Mouse (Mus musculus): ENCODE results near the gene Gpr12. TPM values are rescaled to one million over a fixed set of nuclear protein-coding genes. Genes with fewer than 3 reads are reported as not detected.
A peak's percentile ranks its signal among the peaks of the same experiment; 100 is the strongest.
"Not testable (repeated sequence)": the region's sequence is repeated elsewhere in the genome, so short reads cannot be mapped to it uniquely, and the experiment has no call there.

Gpr12 gene
- total RNA-seq (2021): 10 to 100 TPM; 41.5 to 50.8 TPM
- long read RNA-seq, experiment 1, transcript Gpr12-202 (1 exons, 2,007 nt): major isoform, 9 of 37 reads
- long read RNA-seq, experiment 1, transcript Gpr12-204 (2 exons, 580 nt): minor isoform, 5 of 37 reads
- long read RNA-seq, experiment 1, partial matches to known transcripts: 0 of 37 reads
- long read RNA-seq, experiment 1, other reads (novel, unspliced or antisense): 19 of 37 reads
- long read RNA-seq, experiment 2, transcript Gpr12-202 (1 exons, 2,007 nt): major isoform, 14 of 47 reads
- long read RNA-seq, experiment 2, transcript Gpr12-204 (2 exons, 580 nt): minor isoform, 6 of 47 reads
- long read RNA-seq, experiment 2, partial matches to known transcripts: 0 of 47 reads
- long read RNA-seq, experiment 2, other reads (novel, unspliced or antisense): 24 of 47 reads

GRCm38 (mm10) chr5:146584478-146585306 lies at the start of gene Gpr12:
TSS of gene Gpr12 (minus strand) at chr5:146585239.
- intact Hi-C loops (cut with DNase I): loop anchor here (5.0 kb wide), 3 partner anchors 43 to 88 kb away; no protein-coding TSS in a partner anchor
- peak in 1 of 2 experiments; percentile 52 for DNase-seq (ENCODE audit: low spot score in 2 of 2)

- DNase-seq (ENCODE audit: low spot score in 2 of 2): no peak
- intact Hi-C loops (cut with DNase I): no loop called here
These were observed 46.6 kb upstream of the Gpr12 start for GRCm38 (mm10) chr5:146631602-146632001.

GRCm38 (mm10) chr5:146630961-146631360 lies 45.9 kb upstream of the Gpr12 start:
- intact Hi-C loops (cut with DNase I): no loop called here
- no peak for DNase-seq (ENCODE audit: low spot score in 2 of 2)

GRCm38 (mm10) chr5:146629636-146630035 lies 44.6 kb upstream of the Gpr12 start:
- intact Hi-C loops (cut with DNase I): loop anchor here (5.0 kb wide), 1 partner anchor 47 kb away; no protein-coding TSS in a partner anchor
- no peak for DNase-seq (ENCODE audit: low spot score in 2 of 2)

GRCm38 (mm10) chr5:146628804-146629203 lies 43.8 kb upstream of the Gpr12 start:
- peak in 1 of 2 experiments; percentile 41 for DNase-seq (ENCODE audit: low spot score in 2 of 2)
- intact Hi-C loops (cut with DNase I): loop anchor here (5.0 kb wide), 1 partner anchor 47 kb away; no protein-coding TSS in a partner anchor

- intact Hi-C loops (cut with DNase I): loop anchor here (5.0 kb wide), 1 partner anchor 46 kb away; no protein-coding TSS in a partner anchor
- no peak for DNase-seq (ENCODE audit: low spot score in 2 of 2)
These were observed 42.9 kb upstream of the Gpr12 start for GRCm38 (mm10) chr5:146627901-146628300.

- intact Hi-C loops (cut with DNase I): loop anchor here (5.0 kb wide), 1 partner anchor 43 kb away; no protein-coding TSS in a partner anchor
- DNase-seq (ENCODE audit: low spot score in 2 of 2): peak; percentile 71 to 87
These were observed 40.7 kb upstream of the Gpr12 start for GRCm38 (mm10) chr5:146625635-146626311.

- DNase-seq (ENCODE audit: low spot score in 2 of 2): no peak
- intact Hi-C loops (cut with DNase I): no loop called here
These were observed 26.8 kb upstream of the Gpr12 start for GRCm38 (mm10) chr5:146611830-146612229.

GRCm38 (mm10) chr5:146611009-146611408 lies 26.0 kb upstream of the Gpr12 start:
- DNase-seq (ENCODE audit: low spot score in 2 of 2): no peak
- intact Hi-C loops (cut with DNase I): no loop called here

- intact Hi-C loops (cut with DNase I): no loop called here
These were observed 24.6 kb upstream of the Gpr12 start for GRCm38 (mm10) chr5:146609646-146610045.

GRCm38 (mm10) chr5:146607816-146608215 lies 22.8 kb upstream of the Gpr12 start:
- DNase-seq (ENCODE audit: low spot score in 2 of 2): no peak
- intact Hi-C loops (cut with DNase I): no loop called here

More at GRCm38 (mm10) chr5:146609646-146610045, 24.6 kb upstream of the Gpr12 start:
- DNase-seq (ENCODE audit: low spot score in 2 of 2): no peak

GRCm38 (mm10) chr5:146606895-146607294 lies 21.9 kb upstream of the Gpr12 start:
- intact Hi-C loops (cut with DNase I): no loop called here
- DNase-seq (ENCODE audit: low spot score in 2 of 2): no peak

- no peak for DNase-seq (ENCODE audit: low spot score in 2 of 2)
- intact Hi-C loops (cut with DNase I): no loop called here
These were observed 21.2 kb upstream of the Gpr12 start for GRCm38 (mm10) chr5:146606221-146606620.

- intact Hi-C loops (cut with DNase I): no loop called here
- no peak for DNase-seq (ENCODE audit: low spot score in 2 of 2)
These were observed 14.9 kb upstream of the Gpr12 start for GRCm38 (mm10) chr5:146599970-146600369.

GRCm38 (mm10) chr5:146599216-146599615 lies 14.2 kb upstream of the Gpr12 start:
- intact Hi-C loops (cut with DNase I); DNase-seq (ENCODE audit: low spot score in 2 of 2): not testable (repeated sequence)

- DNase-seq (ENCODE audit: low spot score in 2 of 2): peak; percentile 48 to 70
- intact Hi-C loops (cut with DNase I): no loop called here
These were observed 13.4 kb upstream of the Gpr12 start for GRCm38 (mm10) chr5:146598215-146599119.

- intact Hi-C loops (cut with DNase I): no loop called here
- DNase-seq (ENCODE audit: low spot score in 2 of 2): no peak
These were observed 12.4 kb upstream of the Gpr12 start for GRCm38 (mm10) chr5:146597503-146597874.
